Mouse (Mus musculus): Measurements from ENCODE around the gene Cadm1. TPM values are rescaled to one million over a fixed set of nuclear protein-coding genes. Genes with fewer than 3 reads are reported as not detected.

The Cadm1 gene
- 10 to 100 TPM; 38.4 to 69.9 (median 49.7) TPM for total RNA-seq (2022)

DNA sequence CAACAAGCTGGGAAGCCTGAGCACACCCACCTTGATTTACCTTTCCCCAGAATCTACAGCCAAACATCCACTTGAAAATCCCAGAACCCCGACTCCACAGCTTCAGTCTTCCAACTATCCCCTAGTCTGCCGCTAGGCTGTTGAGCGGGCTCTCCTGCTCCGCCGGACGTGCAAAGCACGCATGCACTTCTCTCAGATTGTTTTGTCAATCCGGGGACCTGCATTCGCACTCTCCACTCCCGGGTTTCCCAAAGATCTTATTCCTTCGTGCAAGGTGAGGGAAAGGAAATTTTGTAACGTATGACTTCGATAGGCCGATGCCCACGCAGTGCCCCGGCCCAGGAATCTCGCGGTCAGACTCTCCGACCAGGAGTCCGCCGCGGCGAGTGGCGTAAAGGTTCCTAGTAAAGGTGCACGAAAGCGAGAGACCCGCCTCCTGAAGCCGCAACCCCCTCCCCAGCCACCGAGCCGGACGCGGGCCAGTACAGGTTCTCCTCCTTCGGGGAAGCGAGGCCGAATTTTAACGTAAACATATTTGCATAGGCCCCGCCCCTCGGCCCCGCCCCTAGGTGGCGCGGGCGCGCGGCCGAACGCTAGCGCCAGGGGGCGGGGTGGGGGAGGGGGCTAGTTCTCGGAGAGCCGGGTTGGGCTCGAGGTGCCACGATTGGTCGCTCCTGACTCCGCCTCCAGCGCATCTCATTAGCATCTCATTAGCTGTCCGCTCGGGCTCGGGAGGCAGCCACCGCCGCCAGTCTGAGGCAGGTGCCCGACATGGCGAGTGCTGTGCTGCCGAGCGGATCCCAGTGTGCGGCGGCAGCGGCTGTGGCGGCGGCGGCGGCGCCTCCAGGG lies at the start of gene Cadm1:
Gene Cadm1, plus strand, starts transcription at position 572 of the 849 bp plus-strand sequence.
- peak; percentile 95 for DNase-seq

DNA sequence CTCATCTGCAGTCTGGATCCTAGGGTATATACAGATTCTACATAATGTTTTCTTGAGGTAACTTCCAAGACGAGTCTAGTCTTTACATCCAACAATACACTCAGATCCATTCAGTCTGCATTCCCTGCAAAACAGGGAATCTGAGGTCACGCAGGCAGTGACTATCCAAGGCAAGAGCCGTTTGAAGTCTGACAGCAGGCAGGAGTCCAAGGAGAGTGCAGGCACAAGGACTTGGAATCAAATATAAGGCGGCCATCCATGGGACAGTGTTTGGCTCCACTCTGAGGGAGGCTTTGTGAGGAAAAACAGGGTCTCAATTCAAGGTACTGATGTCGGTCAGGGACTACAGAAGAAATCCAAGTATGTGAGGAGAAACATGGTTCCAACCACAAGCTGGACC lies 45.5 kb upstream of the Cadm1 start:
- peak; percentile 12 for DNase-seq

GRCm38 (mm10) chr9:47485186-47485585 lies 44.8 kb upstream of the Cadm1 start:
- no peak for DNase-seq

- DNase-seq, result no peak
Observed at GRCm38 (mm10) chr9:47499761-47500160, 30.2 kb upstream of the Cadm1 start.

DNA sequence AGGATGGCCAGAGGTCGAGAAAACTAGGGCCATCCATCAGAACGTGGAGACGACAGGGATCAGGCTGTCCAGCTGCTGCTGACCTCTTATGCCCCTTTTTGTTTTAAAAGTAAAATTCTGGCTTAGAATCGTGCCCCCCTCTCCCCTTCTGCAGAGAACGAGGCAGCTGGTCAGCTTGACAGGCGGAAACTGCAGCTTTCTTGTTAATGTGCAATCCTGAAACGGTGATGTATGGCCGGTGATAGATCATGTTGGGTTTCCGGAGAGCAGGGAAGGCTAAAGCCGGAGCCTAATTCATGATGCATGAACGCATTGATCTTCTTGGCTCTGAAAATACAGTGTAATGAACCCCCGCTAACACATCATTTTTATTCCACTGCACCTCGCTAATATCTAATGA lies 24.0 kb upstream of the Cadm1 start:
- DNase-seq, result no peak

DNA sequence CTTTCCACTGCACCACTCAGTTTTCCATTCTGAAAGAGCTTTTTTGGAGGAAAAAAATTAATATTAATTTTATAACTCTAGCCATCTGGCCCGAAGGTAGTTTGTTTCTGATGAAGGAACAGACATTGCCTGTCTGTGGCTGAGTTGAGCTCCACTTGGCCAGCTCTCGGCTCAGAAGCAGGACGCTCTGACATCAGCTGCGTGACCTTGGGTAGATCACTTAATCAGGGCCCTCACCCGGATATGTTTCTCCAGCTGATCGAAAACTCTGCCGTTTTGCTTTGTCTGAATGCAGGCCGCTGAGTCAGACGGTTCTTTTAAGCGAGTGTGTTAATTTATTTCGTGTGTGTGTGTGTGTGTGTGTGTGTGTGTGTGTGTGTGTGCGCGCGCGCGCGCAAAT lies 23.1 kb upstream of the Cadm1 start:
- DNase-seq, result no peak

GRCm38 (mm10) chr9:47508109-47508508 lies 21.9 kb upstream of the Cadm1 start:
- no peak for DNase-seq

DNA sequence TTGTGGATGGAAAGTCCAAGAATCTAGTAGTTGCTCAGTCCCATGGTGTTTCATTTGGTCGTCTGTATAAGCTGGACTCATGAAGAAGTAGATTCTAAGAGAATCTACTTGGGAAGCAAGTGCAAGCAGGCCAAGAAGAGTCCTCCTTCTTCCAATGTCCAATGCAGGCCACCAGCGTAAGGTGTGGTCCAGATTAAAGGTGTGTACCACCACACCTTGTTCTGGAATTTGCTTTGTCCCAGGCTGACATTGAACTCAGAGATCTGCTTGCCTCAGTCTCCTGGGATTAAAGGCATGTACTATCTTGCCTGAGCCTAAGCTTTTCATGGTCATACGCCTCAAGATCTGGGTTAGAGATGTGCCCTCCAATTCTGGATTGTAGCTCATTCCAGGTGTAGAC lies 17.5 kb upstream of the Cadm1 start:
- no peak for DNase-seq

DNA sequence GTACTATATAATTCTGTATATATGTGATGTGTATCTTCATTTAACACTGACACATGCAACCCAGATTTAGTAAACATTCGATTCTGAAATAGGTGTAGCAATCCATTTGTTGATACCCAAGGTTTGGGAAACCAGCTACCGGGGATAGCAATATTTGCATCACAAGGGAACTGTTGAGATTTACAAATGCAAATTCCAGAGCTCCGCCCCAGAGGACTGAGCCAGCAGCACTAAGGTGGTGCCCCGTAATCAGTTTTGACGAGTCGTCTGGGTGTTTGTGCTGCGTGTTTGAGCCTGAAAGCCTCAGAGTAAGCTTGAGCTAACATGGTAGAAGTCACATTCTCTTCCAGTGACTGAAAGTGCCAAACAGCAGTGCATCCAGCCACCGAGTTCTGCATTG lies 15.7 kb upstream of the Cadm1 start:
- no peak for DNase-seq

DNA sequence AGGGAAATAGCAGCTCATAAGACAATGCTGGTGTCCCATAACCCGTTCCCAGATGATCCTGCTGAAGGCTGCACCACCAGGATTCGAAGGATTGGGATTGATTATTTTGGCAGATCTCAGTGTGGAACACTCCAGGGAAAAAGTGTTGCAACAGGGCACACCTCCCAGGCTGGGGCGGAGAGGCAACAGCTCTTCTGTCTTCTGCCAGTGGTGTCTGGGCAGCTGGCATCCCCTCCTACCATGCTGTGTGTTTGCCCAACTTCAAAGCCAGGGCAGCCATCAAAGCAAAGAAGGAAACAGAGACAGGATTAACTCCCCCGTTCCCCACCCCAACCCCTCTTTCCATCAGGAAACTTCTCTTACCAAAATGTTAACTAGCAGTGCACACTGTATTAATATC lies 13.7 kb upstream of the Cadm1 start:
- no peak for DNase-seq

DNA sequence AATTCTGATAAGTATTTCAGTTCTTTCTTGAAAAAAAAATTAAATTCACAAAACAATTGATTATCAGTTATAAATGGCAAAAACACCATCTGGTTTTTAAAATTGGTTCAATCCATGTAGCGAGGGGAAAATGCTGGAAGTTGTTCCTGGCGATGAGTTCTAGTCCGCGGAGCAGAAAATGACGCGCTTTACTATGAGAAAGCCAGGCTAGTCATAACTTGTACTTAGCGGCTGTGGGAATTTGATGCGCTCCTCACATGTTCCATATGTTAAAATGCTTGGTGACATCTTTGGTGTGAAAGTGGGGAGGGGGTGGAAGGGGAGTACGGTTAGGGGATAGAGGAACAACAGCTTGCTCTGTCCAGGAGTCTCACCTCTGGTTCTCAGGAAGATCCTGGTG lies 2.7 kb upstream of the Cadm1 start:
- DNase-seq, result no peak

DNA sequence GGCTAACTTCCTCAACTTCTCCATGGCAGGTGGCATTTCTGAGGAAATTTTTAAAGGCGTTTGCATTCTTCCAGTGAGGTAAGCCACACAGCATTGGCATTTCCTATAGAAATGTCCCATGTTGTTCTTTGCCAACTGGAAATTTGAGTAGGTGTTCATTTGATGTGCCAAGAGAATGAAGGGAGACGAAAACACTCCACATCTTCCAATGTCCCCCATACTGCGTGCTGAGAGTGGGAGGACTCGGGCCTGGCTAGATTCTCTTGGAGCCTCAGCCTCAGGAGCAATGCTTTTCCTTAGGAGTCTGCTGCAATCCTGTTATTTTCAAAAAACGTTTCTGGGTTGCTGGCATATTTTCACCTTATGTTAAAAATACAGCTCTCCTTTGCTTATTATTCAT lies 2.2 kb upstream of the Cadm1 start:
- no peak for DNase-seq

DNA sequence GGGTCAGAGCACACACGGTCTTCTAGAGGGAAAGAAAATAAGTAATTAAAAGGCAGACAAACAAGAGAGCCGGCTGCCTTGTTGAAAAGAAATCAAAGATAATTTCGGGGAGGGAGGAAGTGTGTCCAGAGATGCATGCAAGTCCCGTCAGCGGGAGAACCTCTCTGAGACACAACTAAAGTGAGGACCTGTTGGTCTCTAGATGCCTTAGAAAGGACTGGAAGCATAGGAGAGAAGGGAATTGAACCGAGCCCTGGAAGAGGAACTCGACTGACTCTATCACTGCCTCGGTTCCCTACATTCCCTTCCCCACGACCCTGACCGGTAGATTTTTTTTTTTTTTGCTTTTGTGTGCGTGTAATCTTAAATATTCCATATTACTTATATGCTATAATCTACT lies 791 bp upstream of the Cadm1 start:
- no peak for DNase-seq

- no peak for DNase-seq
Observed at GRCm38 (mm10) chr9:47530544-47530921, 560 bp downstream of the Cadm1 start.

DNA sequence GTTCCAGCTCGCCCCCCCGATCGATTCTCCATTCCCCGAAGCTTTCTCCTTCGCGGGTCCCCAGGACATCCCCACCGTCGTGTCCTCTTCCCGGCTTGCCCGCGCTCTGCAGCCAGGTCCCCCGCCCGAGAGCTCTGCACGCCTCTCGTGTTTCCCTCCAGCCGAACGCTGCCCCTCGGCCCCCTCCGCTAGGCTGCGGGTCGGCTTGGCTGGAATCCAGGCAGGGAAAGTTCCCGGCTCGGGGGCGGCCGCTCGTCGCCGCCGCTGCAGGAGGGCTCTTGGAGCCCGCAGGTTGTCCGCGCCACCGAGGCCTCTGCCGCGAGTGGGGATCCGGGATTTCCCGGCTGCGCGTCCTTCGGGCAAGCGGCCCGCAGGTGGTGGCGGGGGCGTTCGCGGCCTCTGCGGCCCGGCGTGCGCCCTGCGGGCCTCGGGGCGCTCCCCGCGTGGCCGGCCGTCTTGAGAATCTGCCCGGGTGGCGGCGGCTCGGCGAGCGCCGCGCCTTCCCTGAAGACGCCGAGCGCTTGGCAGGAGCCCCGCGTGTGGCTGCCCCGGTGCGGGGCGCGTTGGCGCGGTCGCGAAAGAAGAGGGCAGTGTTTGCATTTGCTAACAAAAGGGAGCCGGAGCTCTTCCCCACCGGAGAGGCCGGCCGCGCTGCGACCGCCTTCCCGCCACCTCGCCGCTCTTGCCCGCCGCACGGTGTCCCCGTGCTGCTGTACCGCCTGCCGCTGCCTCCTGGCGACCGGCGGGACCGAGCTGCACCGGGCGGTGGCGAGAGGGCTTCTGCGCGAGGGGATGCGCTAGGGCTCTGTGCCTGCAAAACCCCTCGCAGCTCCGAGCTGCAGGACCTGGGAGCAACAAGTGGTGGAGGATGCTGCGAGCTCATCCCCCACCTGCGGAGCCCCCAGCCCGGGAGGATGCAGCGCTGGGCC lies 1.2 kb downstream of the Cadm1 start:
- DNase-seq, result peak; percentile 63

DNA sequence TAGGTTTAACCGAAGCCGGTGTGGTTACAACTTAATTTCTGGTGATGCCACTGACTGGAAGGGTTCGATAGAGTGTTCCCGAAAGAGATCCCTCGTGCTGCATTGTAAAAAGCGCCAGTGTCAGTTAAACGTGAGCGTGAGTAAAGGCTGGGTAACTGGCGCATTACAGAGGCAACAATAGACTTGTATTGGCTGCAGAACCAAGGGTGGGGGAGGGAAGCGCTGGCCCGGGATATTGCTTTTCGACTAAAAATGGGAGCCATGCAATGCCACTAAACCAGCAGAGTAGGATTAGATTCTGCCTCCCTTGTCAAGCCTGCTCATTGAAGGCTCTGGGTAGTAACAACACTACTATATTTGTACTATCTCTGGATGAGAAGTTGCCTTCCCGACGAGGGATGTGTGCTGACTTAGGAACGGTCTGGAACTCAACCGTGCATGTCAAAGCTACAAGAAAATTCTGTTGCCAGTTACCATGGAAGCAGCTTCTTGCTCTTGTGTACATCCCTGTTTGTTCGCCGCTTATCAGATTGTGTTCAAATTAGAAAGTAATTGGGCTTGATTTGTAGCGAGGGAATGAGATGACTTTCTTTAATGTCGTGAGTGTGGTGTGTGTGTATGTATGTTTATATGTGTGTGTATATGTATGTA lies 2.4 kb downstream of the Cadm1 start:
- DNase-seq, result no peak

- no peak for DNase-seq
Observed at GRCm38 (mm10) chr9:47533461-47533860, 3.5 kb downstream of the Cadm1 start.

DNA sequence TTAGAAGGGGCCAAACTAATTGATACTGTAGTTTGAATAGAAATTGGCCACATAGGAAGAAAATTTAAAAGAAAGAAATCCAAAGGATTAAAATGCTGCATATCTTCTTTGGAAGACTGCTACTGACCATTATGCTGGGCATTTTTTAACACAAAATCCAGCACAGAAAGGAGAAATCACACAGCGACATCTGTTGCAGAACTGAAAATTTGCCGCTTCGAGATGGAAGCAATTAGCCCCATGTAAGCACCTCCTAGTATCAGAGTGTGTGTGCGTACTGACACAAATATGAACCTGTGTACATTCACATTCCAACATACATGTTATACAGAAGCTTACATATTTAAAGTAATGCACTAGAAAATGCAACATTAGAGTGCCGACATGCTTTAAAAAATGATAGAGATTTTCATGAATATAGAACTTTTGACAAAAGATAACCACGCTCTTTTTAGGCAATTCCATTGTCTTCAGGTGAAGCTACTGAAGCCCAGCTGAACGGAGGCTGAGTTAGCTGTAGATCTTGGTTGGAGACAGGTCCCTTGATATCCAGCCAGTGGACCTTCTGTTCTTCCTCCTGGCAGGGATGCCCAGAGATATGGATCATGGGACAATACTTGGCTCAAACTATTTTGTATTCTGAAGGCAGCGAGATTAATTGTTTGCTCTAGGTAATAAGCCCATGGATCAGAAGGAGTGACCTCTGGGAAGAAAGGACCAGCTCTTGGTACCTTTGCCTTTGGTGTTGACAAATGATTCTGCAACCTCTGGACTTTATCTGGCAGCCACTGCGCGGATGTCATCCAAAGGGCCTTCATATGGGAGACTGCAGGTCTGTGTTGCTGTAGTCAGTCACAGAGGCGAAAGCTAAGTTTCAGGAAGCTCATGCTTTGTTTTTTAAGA lies 4.9 kb downstream of the Cadm1 start:
- DNase-seq, result no peak

DNA sequence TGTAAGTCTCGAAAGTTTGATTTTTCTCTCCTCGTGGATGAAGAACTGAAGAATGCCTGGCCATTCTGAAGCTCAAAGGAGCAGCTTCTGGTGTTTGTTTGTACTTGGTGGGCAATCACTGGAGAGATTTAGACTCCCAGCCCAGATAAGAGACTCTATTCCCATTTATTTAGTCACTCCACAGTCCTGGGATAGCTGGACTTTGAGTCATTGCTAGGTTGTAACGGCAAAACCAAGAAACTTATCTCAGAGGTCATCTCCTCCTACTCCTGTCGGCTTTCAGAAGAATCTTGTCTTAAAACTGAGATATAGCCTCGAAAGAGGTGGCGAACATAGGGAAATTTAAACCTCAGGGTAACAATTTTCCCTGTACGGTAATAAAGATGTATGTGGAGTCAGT lies 15.3 kb downstream of the Cadm1 start:
- no peak for DNase-seq

GRCm38 (mm10) chr9:47545667-47546066 lies 15.7 kb downstream of the Cadm1 start:
- no peak for DNase-seq

- no peak for DNase-seq
Observed at GRCm38 (mm10) chr9:47548402-47548801, 18.4 kb downstream of the Cadm1 start.

DNA sequence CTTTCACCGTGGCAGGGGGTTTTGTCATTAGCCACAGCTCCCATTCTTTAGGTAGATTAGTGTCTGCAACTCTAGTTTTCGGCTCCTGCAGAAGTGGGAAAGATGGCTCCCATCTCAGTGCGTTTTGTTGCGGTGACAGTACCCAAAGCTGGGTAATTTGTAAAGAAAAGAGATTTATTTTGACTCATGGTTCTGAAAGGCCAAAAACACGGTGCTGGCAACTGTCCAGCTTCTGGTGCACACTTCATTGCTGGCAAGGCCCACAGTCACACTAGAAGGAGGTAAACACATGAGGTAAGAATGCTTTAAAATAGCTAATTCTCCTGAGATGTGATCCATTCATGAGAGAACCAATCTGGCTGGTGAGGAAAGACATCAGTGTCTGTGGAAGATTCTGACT lies 18.9 kb downstream of the Cadm1 start:
- no peak for DNase-seq

Data from adrenal gland, adult 8-10 months (tissue).